Mouse (Mus musculus): ENCODE data around the gene Gm9733. TPM values are rescaled to one million over a fixed set of nuclear protein-coding genes. Genes with fewer than 3 reads are reported as not detected.

Gene Gm9733
- not detected for polyA plus RNA-seq (2014; fragmentation: Illumina TruSeq; extraction: RNeasy Lipid Tissue Mini Kit (QIAGEN cat#74804); ENCODE audit: low read depth, low replicate concordance)

GRCm38 (mm10) chr3:15332063-15332462 is at the start of gene Gm9733:
Gene Gm9733, minus strand, starts transcription at chr3:15332302.

Other genes starting within 250 kb of the Gm9733 start
- gene Sirpb1a, start 94.2 kb upstream of the Gm9733 start, polyA plus RNA-seq (2014; fragmentation: Illumina TruSeq; extraction: RNeasy Lipid Tissue Mini Kit (QIAGEN cat#74804); ENCODE audit: low read depth, low replicate concordance) = 1.1 TPM
- gene Sirpb1b, start 242.8 kb upstream of the Gm9733 start, polyA plus RNA-seq (2014; fragmentation: Illumina TruSeq; extraction: RNeasy Lipid Tissue Mini Kit (QIAGEN cat#74804); ENCODE audit: low read depth, low replicate concordance) = 0.41 TPM

Measured in adrenal gland, adult 10 weeks (tissue).